Mouse (Mus musculus) midbrain, embryonic 12.5 days (tissue): ENCODE measurements around the gene Otud7b. TPM values are rescaled to one million over a fixed set of nuclear protein-coding genes. Genes with fewer than 3 reads are reported as not detected.
"Not testable (repeated sequence)": the region's sequence is repeated elsewhere in the genome, so short reads cannot be mapped to it uniquely, and the experiment has no call there.

Experiments
- ATAC-seq: fragments of 200-750 bp; cut with Nextera tagmentation; 2 replicates; pipeline ENCODE4 v1.8.0; 2017; ENCODE audit warnings: low read depth, moderate TSS enrichment, moderate library complexity; ENCODE audit not compliant: low FRiP score
- H3K27ac ChIP-seq: fragments of 300-500 bp; sonication (generic); replicated peaks from 2 replicates; pipeline ENCODE4 v1.5.1; 2016; ENCODE audit warnings: mild to moderate bottlenecking
- H3K27me3 ChIP-seq: fragments of 300-500 bp; sonication (generic); 2 replicates; pipeline ENCODE4 v1.6.1; 2016; ENCODE audit warnings: mild to moderate bottlenecking
- H3K36me3 ChIP-seq: fragments of 300-500 bp; sonication (generic); 2 replicates; pipeline ENCODE4 v1.6.1; 2016
- H3K4me1 ChIP-seq: fragments of 300-500 bp; sonication (generic); 2 replicates; pipeline ENCODE4 v1.6.1; 2016
- H3K4me2 ChIP-seq: fragments of 300-500 bp; sonication (generic); replicated peaks from 2 replicates; pipeline ENCODE4 v1.6.1; 2016; ENCODE audit warnings: mild to moderate bottlenecking, moderate library complexity
- H3K4me3 ChIP-seq: fragments of 300-500 bp; sonication (generic); 2 replicates; pipeline ENCODE4 v1.5.1; 2016; ENCODE audit warnings: mild to moderate bottlenecking
- H3K9ac ChIP-seq: fragments of 300-500 bp; sonication (generic); replicated peaks from 2 replicates; pipeline ENCODE4 v1.6.1; 2016; ENCODE audit warnings: mild to moderate bottlenecking, moderate library complexity
- H3K9me3 ChIP-seq: fragments of 300-500 bp; sonication (generic); 2 replicates; pipeline ENCODE4 v1.6.1; 2016; ENCODE audit warnings: mild to moderate bottlenecking
- WGBS: fragments of 180-500 bp; shearing (Covaris S2); methylation state at CpG from one replicate; pipeline ENCODE4 v1.1.7; 2016; 5-methylcytosine and 5-hydroxymethylcytosine counted together
- polyA plus RNA-seq: library from polyadenylated mRNA; unstranded; fragments of >200 nt; fragmentation: Nextera tagmentation; extraction: Ambion mirVana; gene quantifications from 2 replicates; pipeline ENCODE4 v1.2.1, GENCODE M21; 2016

Otud7b gene
- polyA plus RNA-seq, 1 experiment from 2014 or later = 19.1 TPM

- Histone ChIP-seq H3K9me3 (no peaks in the 10 kb centered on the region), H3K4me2 (peak overlapping the region; percentile 97), H3K4me1 (peaks cover 31% of the 10 kb centered on the region), H3K27ac (0 out of 2 replicates have a peak overlapping the region, but pooled peaks have one; percentile 98), H3K27me3 (no peaks in the 10 kb centered on the region), H3K4me3 (peak overlapping the region; percentile 92), H3K36me3 (peaks cover 40% of the 10 kb centered on the region), H3K9ac (peak overlapping the region; percentile 93)
- ATAC-seq = no peak
- 40% methylated on average over 7 of the region's 7 CpGs for WGBS
Measured at GRCm38 (mm10) chr3:96173185-96173584, 68.9 kb downstream of the Otud7b start.

DNA sequence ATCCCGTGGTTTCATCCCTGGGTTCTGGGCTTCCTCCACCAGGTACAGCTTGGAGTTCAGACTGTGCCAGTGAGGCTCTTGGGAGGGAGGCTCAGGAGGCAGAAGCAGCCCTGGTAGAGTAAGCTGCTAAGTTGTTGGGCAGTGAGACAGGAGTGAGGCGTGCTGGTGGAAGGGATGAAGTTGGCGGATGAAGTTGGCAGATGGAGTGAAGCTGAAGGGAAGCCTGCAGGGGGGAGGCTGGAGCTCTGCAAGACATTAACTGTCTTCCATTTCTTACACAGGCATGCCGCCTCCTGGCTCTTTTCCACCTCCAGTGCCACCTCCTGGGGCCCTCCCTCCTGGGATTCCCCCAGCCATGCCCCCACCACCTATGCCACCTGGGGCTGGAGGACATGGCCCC, 69.7 kb downstream of the Otud7b start:
- WGBS = 95% methylated on average over 4 of the region's 4 CpGs
- H3K27me3 ChIP-seq, H3K4me3 ChIP-seq, H3K27ac ChIP-seq, ATAC-seq, H3K9me3 ChIP-seq, H3K4me2 ChIP-seq, H3K9ac ChIP-seq: not testable (repeated sequence)
- H3K4me1 ChIP-seq = peaks cover 31% of the 10 kb centered on the region
- H3K36me3 ChIP-seq = peaks cover 46% of the 10 kb centered on the region

- Histone ChIP-seq H3K27ac (no peak overlapping the region), H3K4me3 (no peak overlapping the region), H3K36me3 (peaks cover 46% of the 10 kb centered on the region), H3K9ac (no peak overlapping the region), H3K9me3 (no peaks in the 10 kb centered on the region), H3K27me3 (no peaks in the 10 kb centered on the region), H3K4me1 (peaks cover 31% of the 10 kb centered on the region), H3K4me2 (no peak overlapping the region)
- 95% methylated on average over 6 of the region's 6 CpGs for WGBS
- no peak for ATAC-seq
Measured at GRCm38 (mm10) chr3:96175251-96175650, 70.9 kb downstream of the Otud7b start.

GRCm38 (mm10) chr3:96178427-96178826, 74.1 kb downstream of the Otud7b start:
- Histone ChIP-seq H3K36me3 (peaks cover 46% of the 10 kb centered on the region), H3K9me3 (no peaks in the 10 kb centered on the region), H3K27me3 (peaks cover 8% of the 10 kb centered on the region; the same call in 1 of the 2 replicates), H3K4me2 (no peak overlapping the region), H3K4me1 (peaks cover 39% of the 10 kb centered on the region), H3K9ac (no peak overlapping the region), H3K27ac (no peak overlapping the region), H3K4me3 (no peak overlapping the region)
- 95% methylated on average over 4 of the region's 4 CpGs for WGBS
- no peak for ATAC-seq

DNA sequence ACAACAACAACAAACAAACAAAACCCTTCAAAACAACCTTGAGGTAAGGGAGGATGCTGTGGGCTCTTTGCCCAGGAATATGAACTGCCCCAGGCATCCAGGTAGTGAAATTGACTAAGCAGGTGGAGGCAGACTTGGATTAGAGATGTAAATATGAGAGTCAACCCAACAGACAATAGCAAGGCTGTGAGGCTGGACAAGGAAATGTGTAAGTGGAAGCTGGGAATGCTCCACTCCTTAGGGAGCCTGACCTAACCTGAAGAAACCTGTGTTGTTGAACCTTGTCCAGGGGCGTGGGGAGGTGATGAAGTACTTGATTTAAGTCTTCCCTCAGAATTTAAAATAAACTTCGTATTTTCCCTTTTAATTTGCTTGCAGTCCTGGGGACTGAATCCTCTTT, 74.6 kb downstream of the Otud7b start:
- Histone ChIP-seq H3K9me3 (no peaks in the 10 kb centered on the region), H3K27me3 (peaks cover 8% of the 10 kb centered on the region; the same call in 1 of the 2 replicates), H3K4me2 (no peak overlapping the region), H3K9ac (no peak overlapping the region), H3K27ac (0 out of 2 replicates have a peak overlapping the region, but pooled peaks have one; percentile 25), H3K4me3 (no peak overlapping the region), H3K4me1 (peaks cover 36% of the 10 kb centered on the region), H3K36me3 (peaks cover 45% of the 10 kb centered on the region)
- no peak for ATAC-seq
- 88% methylated on average over 2 of the region's 2 CpGs for WGBS

DNA sequence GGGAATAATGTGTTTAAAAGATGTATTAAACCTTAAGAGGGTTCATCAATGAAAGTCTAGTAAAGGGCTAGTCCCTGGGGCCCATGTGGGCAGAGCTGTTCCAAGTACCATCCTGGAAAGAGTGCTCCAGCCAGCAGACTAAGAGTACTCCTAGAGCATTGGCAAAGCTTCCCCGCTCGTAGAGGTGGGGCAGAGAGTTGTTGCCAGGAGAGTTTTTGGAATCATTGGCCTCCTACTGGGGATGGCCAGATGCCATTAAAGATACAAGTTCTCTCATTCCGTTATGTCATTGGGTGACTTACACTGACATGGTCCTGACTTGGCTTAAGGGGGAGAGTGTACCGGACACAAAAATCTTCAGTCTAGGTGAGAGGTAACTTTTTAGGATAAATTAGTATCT, 75.2 kb downstream of the Otud7b start:
- peaks cover 8% of the 10 kb centered on the region; the same call in 1 of the 2 replicates for H3K27me3 ChIP-seq
- WGBS = 68% methylated on average over 4 of the region's 4 CpGs
- H3K36me3 ChIP-seq = peaks cover 38% of the 10 kb centered on the region
- H3K27ac ChIP-seq = no peak overlapping the region
- ATAC-seq = no peak
- H3K9me3 ChIP-seq = no peaks in the 10 kb centered on the region
- H3K9ac ChIP-seq = no peak overlapping the region
- no peak overlapping the region for H3K4me3 ChIP-seq
- no peak overlapping the region for H3K4me2 ChIP-seq
- peaks cover 30% of the 10 kb centered on the region for H3K4me1 ChIP-seq

DNA sequence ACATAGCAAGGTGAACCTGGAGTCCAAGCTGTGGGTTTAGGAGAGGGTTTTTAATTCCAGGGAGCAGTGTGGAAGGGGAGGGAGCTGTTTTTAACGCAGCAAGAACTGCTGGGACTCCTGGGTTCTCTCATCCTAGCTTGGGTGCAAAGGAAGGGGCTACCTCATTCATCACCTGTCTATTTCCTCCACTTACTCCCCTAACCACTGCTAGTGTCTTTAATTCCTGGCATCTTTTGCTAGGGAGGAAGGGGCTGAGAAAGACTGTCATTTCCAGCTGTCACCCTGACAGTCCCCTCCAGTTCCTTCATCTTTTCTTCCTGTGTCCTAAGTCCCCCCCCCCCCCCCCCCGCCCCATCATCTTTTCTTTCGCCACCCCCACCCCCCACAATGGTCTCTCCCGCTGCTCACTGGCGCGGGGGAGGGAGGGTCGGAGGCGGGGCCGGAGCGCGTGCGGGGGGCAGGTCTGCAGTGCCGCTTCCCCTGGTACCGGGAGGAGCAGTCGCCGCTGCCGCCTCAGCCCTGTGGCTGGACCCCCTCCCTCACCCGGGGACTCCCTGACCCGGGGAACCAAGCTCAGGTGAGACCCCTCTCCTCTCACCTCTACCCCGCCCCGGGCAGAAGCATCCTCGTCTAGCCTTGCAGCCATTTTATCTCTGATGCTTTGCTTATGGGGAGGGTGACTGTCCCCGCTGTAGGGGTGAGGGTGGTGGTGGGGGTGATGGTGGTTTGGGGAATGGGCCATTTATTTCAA, 76.6 kb downstream of the Otud7b start, which contains the start of gene Sv2a:
Gene Sv2a, plus strand, starts transcription at position 425 of the 751 bp plus-strand sequence.
- Histone ChIP-seq H3K4me3 (peak within 1 kb of the TSS; percentile 58), H3K27ac (peak within 1 kb of the TSS; percentile 73)
- ATAC-seq = peak; percentile 72

DNA sequence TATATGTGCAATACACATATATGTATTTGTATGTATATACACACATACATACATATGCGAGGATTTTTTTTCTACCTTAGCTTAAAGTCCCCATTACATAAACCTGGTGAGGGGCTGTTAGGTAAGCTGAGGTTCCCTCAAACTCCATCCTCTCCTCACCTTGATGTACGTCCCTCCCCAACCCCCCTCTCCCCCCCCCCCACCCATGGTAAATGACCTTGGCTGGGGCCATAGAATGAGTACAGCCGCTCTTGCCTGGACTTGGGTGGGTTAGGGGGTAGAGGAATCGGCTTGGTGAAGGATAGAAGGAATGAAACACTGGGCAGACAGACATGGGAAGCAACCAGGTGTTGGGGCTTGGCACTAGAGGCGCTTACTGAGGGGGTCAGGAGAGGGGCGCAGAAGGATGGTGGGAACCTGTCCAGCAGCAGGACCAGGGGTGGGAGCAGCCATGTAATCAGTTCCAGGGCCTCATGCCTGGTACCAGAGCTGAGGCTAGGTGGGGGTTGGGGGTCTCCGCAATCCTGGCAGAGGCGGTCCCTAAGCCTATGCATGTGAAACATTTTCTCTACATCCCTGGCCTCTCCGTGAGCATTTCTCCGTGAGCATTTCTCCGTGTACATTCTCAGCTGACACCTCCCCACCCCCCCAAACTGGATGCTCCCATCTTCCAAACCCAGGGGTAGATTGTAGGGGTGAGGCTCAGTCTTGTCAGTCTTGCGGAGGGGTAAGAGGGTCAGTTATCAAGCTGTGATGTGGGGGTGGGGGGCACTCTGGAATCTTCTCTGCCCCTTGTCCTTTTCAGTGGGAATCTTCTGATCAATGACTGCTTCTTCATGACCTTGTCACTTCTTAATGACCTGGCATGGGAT, 77.4 kb downstream of the Otud7b start:
- peak; percentile 25; the same call in 1 of the 2 replicates for ATAC-seq
- H3K27ac ChIP-seq = peak overlapping the region; percentile 42
- peak overlapping the region; percentile 66 for H3K4me2 ChIP-seq
- H3K36me3 ChIP-seq = peaks cover 18% of the 10 kb centered on the region
- peaks cover 8% of the 10 kb centered on the region; the same call in 1 of the 2 replicates for H3K27me3 ChIP-seq
- peaks cover 30% of the 10 kb centered on the region for H3K4me1 ChIP-seq
- H3K9me3 ChIP-seq = no peaks in the 10 kb centered on the region
- H3K4me3 ChIP-seq = peak overlapping the region; percentile 58
- H3K9ac ChIP-seq = peak overlapping the region; percentile 60
- 42% methylated on average over 12 of the region's 12 CpGs for WGBS

More for the DNA sequence above, 76.6 kb downstream of the Otud7b start, which contains the start of gene Sv2a:
- Histone ChIP-seq H3K4me2 (peak within 1 kb of the TSS; percentile 66), H3K27me3 (peaks cover 8% of the 10 kb centered on the region; the same call in 1 of the 2 replicates), H3K36me3 (peaks cover 27% of the 10 kb centered on the region), H3K9me3 (no peaks in the 10 kb centered on the region), H3K9ac (peak within 1 kb of the TSS; percentile 60), H3K4me1 (peaks cover 30% of the 10 kb centered on the region)
- WGBS = under 1% methylated on average over 15 of the region's 23 CpGs

- Histone ChIP-seq H3K4me2 (peak overlapping the region; percentile 66), H3K27me3 (peaks cover 8% of the 10 kb centered on the region; the same call in 1 of the 2 replicates), H3K9ac (peak overlapping the region; percentile 60; the same call in 1 of the 2 replicates), H3K4me3 (peak overlapping the region; percentile 58), H3K27ac (peak overlapping the region; percentile 20), H3K4me1 (peaks cover 30% of the 10 kb centered on the region), H3K36me3 (peaks cover 14% of the 10 kb centered on the region), H3K9me3 (no peaks in the 10 kb centered on the region)
- 28% methylated on average over 4 of the region's 4 CpGs for WGBS
- ATAC-seq = no peak
Measured at GRCm38 (mm10) chr3:96182382-96182776, 78.1 kb downstream of the Otud7b start.

- 68% methylated on average over 12 of the region's 12 CpGs for WGBS
- H3K36me3 ChIP-seq = peaks cover 10% of the 10 kb centered on the region; the same call in 1 of the 2 replicates
- no peak overlapping the region for H3K9ac ChIP-seq
- H3K4me1 ChIP-seq = peaks cover 11% of the 10 kb centered on the region
- H3K27ac ChIP-seq = no peak overlapping the region
- no peak overlapping the region for H3K4me3 ChIP-seq
- H3K9me3 ChIP-seq = no peaks in the 10 kb centered on the region
- no peak for ATAC-seq
- H3K4me2 ChIP-seq = no peak overlapping the region
- H3K27me3 ChIP-seq = 0 out of 2 replicates have a peak, but pooled peaks cover 11% of the 10 kb centered on the region
Measured at GRCm38 (mm10) chr3:96192977-96193376, 88.7 kb downstream of the Otud7b start.

GRCm38 (mm10) chr3:96194966-96195365, 90.6 kb downstream of the Otud7b start:
- Histone ChIP-seq H3K4me1 (peaks cover 14% of the 10 kb centered on the region), H3K4me2 (no peak overlapping the region), H3K27me3 (peaks cover 19% of the 10 kb centered on the region; the same call in 1 of the 2 replicates), H3K9ac (no peak overlapping the region), H3K36me3 (peaks cover 8% of the 10 kb centered on the region; the same call in 1 of the 2 replicates), H3K27ac (no peak overlapping the region), H3K9me3 (no peaks in the 10 kb centered on the region), H3K4me3 (no peak overlapping the region)
- ATAC-seq = no peak
- 89% methylated on average over 10 of the region's 10 CpGs for WGBS
